Mouse (Mus musculus): ENCODE results near the gene Ahnak. TPM values are rescaled to one million over a fixed set of nuclear protein-coding genes. Genes with fewer than 3 reads are reported as not detected.
"Not testable (repeated sequence)": the region's sequence is repeated elsewhere in the genome, so short reads cannot be mapped to it uniquely, and the experiment has no call there.

The Ahnak gene
- polyA plus RNA-seq, 1 experiment from 2014 or later = 28.7 TPM

DNA sequence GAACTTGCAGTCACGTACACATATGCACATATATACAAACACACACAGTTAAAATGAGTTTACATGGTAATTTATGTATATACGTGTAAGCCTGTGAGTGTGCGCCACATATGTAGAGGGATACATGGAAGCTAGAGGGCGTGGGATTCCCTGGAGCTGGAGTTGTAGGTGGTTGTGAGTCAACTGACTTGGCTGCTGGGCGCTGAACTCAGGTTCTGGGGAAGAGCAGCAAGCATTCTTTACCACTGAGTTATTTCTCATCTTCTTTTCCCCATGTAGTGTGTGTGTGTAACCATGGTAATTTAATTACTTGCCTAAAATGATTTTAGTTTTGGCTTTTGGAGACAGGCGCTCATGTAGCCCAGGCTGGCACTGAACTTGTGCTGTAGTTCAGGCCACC, 7.5 kb downstream of the Ahnak start:
- 90% methylated on average over 6 of the region's 6 CpGs for WGBS
- no peak overlapping the region for H3K9ac ChIP-seq (ENCODE audit: low read length)
- ATAC-seq (replicated peaks; ENCODE audit: extremely low read depth, insufficient read depth, low FRiP score) = no peak
- H3K4me3 ChIP-seq (ENCODE audit: low read length) = no peak overlapping the region
- H3K27ac ChIP-seq (ENCODE audit: low read length) = 0 out of 2 replicates have a peak overlapping the region, but pooled peaks have one; percentile 9
- peaks cover 72% of the 10 kb centered on the region for H3K4me1 ChIP-seq (ENCODE audit: control insufficient read depth, insufficient read depth, low read length)
- no peaks in the 10 kb centered on the region for H3K9me3 ChIP-seq (replicated peaks; ENCODE audit: control insufficient read depth, low read length)
- no peak overlapping the region for H3K4me2 ChIP-seq (ENCODE audit: low read depth, low read length)
- peaks cover 18% of the 10 kb centered on the region for H3K36me3 ChIP-seq (ENCODE audit: control insufficient read depth, insufficient read depth)
- H3K27me3 ChIP-seq (ENCODE audit: control insufficient read depth, insufficient read depth, low read length) = no peaks in the 10 kb centered on the region

GRCm38 (mm10) chr19:8997546-8997945, 8.5 kb downstream of the Ahnak start:
- Histone ChIP-seq H3K4me3 (ENCODE audit: low read length) (no peak overlapping the region), H3K9me3 (replicated peaks; ENCODE audit: control insufficient read depth, low read length) (no peaks in the 10 kb centered on the region), H3K27ac (ENCODE audit: low read length) (peak overlapping the region; percentile 83), H3K36me3 (ENCODE audit: control insufficient read depth, insufficient read depth) (peaks cover 27% of the 10 kb centered on the region), H3K4me1 (ENCODE audit: control insufficient read depth, insufficient read depth, low read length) (peaks cover 62% of the 10 kb centered on the region), H3K27me3 (ENCODE audit: control insufficient read depth, insufficient read depth, low read length) (no peaks in the 10 kb centered on the region), H3K4me2 (ENCODE audit: low read depth, low read length) (peak overlapping the region; percentile 53), H3K9ac (ENCODE audit: low read length) (peak overlapping the region; percentile 51)
- 26% methylated on average over 4 of the region's 4 CpGs for WGBS
- ATAC-seq (replicated peaks; ENCODE audit: extremely low read depth, insufficient read depth, low FRiP score) = peak; percentile 88

GRCm38 (mm10) chr19:8998546-8998945, 9.5 kb downstream of the Ahnak start:
- peaks cover 37% of the 10 kb centered on the region for H3K36me3 ChIP-seq (ENCODE audit: control insufficient read depth, insufficient read depth)
- H3K27ac ChIP-seq (ENCODE audit: low read length) = no peak overlapping the region; the same call in 1 of the 2 replicates
- no peak for ATAC-seq (replicated peaks; ENCODE audit: extremely low read depth, insufficient read depth, low FRiP score)
- no peak overlapping the region for H3K4me2 ChIP-seq (ENCODE audit: low read depth, low read length)
- H3K27me3 ChIP-seq (ENCODE audit: control insufficient read depth, insufficient read depth, low read length) = no peaks in the 10 kb centered on the region
- no peak overlapping the region for H3K9ac ChIP-seq (ENCODE audit: low read length)
- no peak overlapping the region for H3K4me3 ChIP-seq (ENCODE audit: low read length)
- H3K9me3 ChIP-seq (replicated peaks; ENCODE audit: control insufficient read depth, low read length) = no peaks in the 10 kb centered on the region
- WGBS = 80% methylated on average over 6 of the region's 6 CpGs
- peaks cover 53% of the 10 kb centered on the region for H3K4me1 ChIP-seq (ENCODE audit: control insufficient read depth, insufficient read depth, low read length)

DNA sequence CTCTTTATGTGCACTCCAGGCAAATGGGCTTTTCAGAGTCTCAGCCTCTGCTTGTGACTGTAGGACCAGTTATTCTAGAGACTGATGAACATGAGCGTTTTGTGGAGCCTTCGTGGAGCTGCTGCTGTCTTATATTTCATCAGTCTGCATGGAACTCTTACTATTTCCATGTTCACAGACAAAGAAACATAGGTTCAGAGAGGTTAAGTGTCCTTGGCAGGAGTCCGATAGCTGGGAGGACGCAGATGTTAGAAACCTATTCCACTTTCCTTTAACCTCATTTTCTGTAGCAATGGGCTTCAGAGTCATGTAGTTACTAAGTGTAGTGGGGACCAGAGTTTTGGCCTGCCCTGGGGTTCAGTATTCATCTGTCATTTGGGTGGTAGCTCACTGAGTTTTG, 10.1 kb downstream of the Ahnak start:
- ATAC-seq (replicated peaks; ENCODE audit: extremely low read depth, insufficient read depth, low FRiP score) = no peak
- H3K9ac ChIP-seq (ENCODE audit: low read length) = no peak overlapping the region
- peaks cover 43% of the 10 kb centered on the region for H3K36me3 ChIP-seq (ENCODE audit: control insufficient read depth, insufficient read depth)
- peaks cover 46% of the 10 kb centered on the region for H3K4me1 ChIP-seq (ENCODE audit: control insufficient read depth, insufficient read depth, low read length)
- H3K27ac ChIP-seq (ENCODE audit: low read length) = no peak overlapping the region
- H3K27me3 ChIP-seq (ENCODE audit: control insufficient read depth, insufficient read depth, low read length) = no peaks in the 10 kb centered on the region
- 78% methylated on average over 4 of the region's 4 CpGs for WGBS
- no peaks in the 10 kb centered on the region for H3K9me3 ChIP-seq (replicated peaks; ENCODE audit: control insufficient read depth, low read length)
- H3K4me3 ChIP-seq (ENCODE audit: low read length) = no peak overlapping the region
- no peak overlapping the region for H3K4me2 ChIP-seq (ENCODE audit: low read depth, low read length)

DNA sequence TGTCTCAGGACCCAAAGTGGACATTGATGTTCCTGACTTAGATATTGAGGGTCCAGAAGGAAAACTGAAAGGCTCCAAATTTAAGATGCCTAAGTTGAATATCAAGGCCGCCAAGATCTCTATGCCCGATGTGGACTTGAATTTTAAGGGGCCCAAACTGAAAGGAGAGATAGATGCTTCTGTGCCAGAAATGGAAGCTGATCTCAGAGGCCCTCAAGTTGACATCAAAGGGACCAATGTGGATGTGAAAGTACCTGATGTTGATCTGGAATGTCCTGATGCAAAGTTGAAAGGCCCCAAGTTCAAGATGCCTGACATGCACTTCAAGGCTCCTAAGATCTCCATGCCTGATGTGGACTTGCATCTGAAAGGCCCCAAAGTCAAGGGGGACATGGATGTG, 17.8 kb downstream of the Ahnak start:
- not testable (repeated sequence) for H3K4me2 ChIP-seq (ENCODE audit: low read depth, low read length); H3K27ac ChIP-seq (ENCODE audit: low read length); H3K27me3 ChIP-seq (ENCODE audit: control insufficient read depth, insufficient read depth, low read length); H3K9ac ChIP-seq (ENCODE audit: low read length); H3K9me3 ChIP-seq (replicated peaks; ENCODE audit: control insufficient read depth, low read length); H3K4me1 ChIP-seq (ENCODE audit: control insufficient read depth, insufficient read depth, low read length); H3K4me3 ChIP-seq (ENCODE audit: low read length); ATAC-seq (replicated peaks; ENCODE audit: extremely low read depth, insufficient read depth, low FRiP score)
- H3K36me3 ChIP-seq (ENCODE audit: control insufficient read depth, insufficient read depth) = peaks cover 59% of the 10 kb centered on the region
- whole genome bisulfite sequencing = 90% methylated on average over 2 of the region's 2 CpGs

DNA sequence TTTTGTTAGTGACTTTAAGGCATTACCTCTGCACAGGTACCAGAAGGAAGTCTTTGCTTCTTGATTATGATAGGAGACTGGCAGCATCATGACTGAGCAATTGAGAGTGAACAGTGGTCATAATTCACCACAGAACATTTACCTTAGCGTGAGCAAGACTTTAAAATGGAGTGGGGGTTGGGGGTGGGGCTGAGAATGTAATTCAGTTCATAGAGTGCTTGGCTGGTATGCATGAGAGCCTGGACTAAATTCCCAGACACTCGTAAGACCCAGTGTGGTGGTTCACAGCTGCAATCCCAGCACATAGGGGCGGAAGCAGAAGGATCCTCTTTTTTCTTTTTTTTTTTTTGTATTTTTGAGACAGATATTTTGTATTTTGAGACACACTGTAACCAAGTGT, 30.2 kb downstream of the Ahnak start:
- WGBS = 84% methylated on average over 3 of the region's 3 CpGs
- Histone ChIP-seq H3K9ac (ENCODE audit: low read length) (no peak overlapping the region), H3K4me3 (ENCODE audit: low read length) (no peak overlapping the region), H3K4me2 (ENCODE audit: low read depth, low read length) (no peak overlapping the region), H3K27me3 (ENCODE audit: control insufficient read depth, insufficient read depth, low read length) (no peaks in the 10 kb centered on the region), H3K36me3 (ENCODE audit: control insufficient read depth, insufficient read depth) (peaks cover 50% of the 10 kb centered on the region), H3K27ac (ENCODE audit: low read length) (no peak overlapping the region), H3K4me1 (ENCODE audit: control insufficient read depth, insufficient read depth, low read length) (peaks cover 11% of the 10 kb centered on the region), H3K9me3 (replicated peaks; ENCODE audit: control insufficient read depth, low read length) (no peaks in the 10 kb centered on the region)
- no peak for ATAC-seq (replicated peaks; ENCODE audit: extremely low read depth, insufficient read depth, low FRiP score)

- H3K9me3 ChIP-seq (replicated peaks; ENCODE audit: control insufficient read depth, low read length) = no peaks in the 10 kb centered on the region
- 0 out of 2 replicates have a peak overlapping the region, but pooled peaks have one; percentile 51 for H3K9ac ChIP-seq (ENCODE audit: low read length)
- peaks cover 25% of the 10 kb centered on the region for H3K4me1 ChIP-seq (ENCODE audit: control insufficient read depth, insufficient read depth, low read length)
- WGBS = 42% methylated on average over 11 of the region's 11 CpGs
- H3K27ac ChIP-seq (ENCODE audit: low read length) = peak overlapping the region; percentile 80
- H3K27me3 ChIP-seq (ENCODE audit: control insufficient read depth, insufficient read depth, low read length) = no peaks in the 10 kb centered on the region
- ATAC-seq (replicated peaks; ENCODE audit: extremely low read depth, insufficient read depth, low FRiP score) = peak; percentile 42; the same call in 1 of the 2 replicates
- H3K4me2 ChIP-seq (ENCODE audit: low read depth, low read length) = no peak overlapping the region
- H3K36me3 ChIP-seq (ENCODE audit: control insufficient read depth, insufficient read depth) = peaks cover 16% of the 10 kb centered on the region
- H3K4me3 ChIP-seq (ENCODE audit: low read length) = no peak overlapping the region
Measured at GRCm38 (mm10) chr19:9023021-9023778, 34.1 kb downstream of the Ahnak start.

DNA sequence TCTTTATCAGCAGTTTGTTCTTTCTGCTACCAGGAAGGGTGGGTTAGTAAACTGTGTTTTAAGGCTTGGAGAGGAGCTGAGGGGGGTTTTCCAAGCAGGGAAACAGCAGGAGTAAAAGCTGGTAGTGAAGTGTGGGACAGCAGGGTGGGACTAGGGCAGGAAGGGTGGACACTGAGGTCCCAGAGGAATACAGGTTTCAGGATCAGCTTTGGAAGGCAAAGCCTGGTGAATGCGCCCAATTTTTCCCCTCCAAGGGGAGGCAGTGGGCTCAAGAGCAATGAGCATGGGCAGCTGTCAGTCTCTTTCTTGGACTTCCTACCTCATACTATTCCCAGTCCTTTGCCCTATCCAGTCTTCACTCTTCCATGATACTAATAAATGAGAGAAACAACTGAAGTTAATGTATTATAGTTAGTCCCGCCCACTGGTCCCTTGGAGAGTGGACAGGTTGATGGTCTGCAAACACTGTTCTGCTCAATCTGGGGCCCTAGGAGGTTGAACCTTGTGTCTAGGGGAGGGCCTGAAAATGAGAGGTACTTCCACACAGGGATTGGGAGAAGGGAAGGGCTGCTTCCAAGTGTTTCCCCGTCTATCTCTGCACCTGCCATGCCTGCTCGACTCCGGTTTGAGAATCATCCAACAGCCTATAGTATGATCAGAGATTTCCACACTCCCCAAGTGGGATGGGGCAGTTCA, 36.6 kb downstream of the Ahnak start:
- no peaks in the 10 kb centered on the region for H3K9me3 ChIP-seq (replicated peaks; ENCODE audit: control insufficient read depth, low read length)
- no peak overlapping the region for H3K27ac ChIP-seq (ENCODE audit: low read length)
- H3K36me3 ChIP-seq (ENCODE audit: control insufficient read depth, insufficient read depth) = peaks cover under 1% of the 10 kb centered on the region; the same call in 1 of the 2 replicates
- no peaks in the 10 kb centered on the region for H3K27me3 ChIP-seq (ENCODE audit: control insufficient read depth, insufficient read depth, low read length)
- no peak for ATAC-seq (replicated peaks; ENCODE audit: extremely low read depth, insufficient read depth, low FRiP score)
- H3K4me2 ChIP-seq (ENCODE audit: low read depth, low read length) = no peak overlapping the region
- 90% methylated on average over 5 of the region's 5 CpGs for WGBS
- H3K9ac ChIP-seq (ENCODE audit: low read length) = no peak overlapping the region
- H3K4me3 ChIP-seq (ENCODE audit: low read length) = no peak overlapping the region
- peaks cover 42% of the 10 kb centered on the region for H3K4me1 ChIP-seq (ENCODE audit: control insufficient read depth, insufficient read depth, low read length)

- Histone ChIP-seq H3K36me3 (ENCODE audit: control insufficient read depth, insufficient read depth) (no peaks in the 10 kb centered on the region), H3K4me3 (ENCODE audit: low read length) (no peak overlapping the region), H3K9me3 (replicated peaks; ENCODE audit: control insufficient read depth, low read length) (no peaks in the 10 kb centered on the region), H3K9ac (ENCODE audit: low read length) (no peak overlapping the region), H3K27ac (ENCODE audit: low read length) (no peak overlapping the region), H3K4me1 (ENCODE audit: control insufficient read depth, insufficient read depth, low read length) (peaks cover 42% of the 10 kb centered on the region), H3K4me2 (ENCODE audit: low read depth, low read length) (no peak overlapping the region), H3K27me3 (ENCODE audit: control insufficient read depth, insufficient read depth, low read length) (no peaks in the 10 kb centered on the region)
- WGBS = 81% methylated on average over 4 of the region's 4 CpGs
- no peak for ATAC-seq (replicated peaks; ENCODE audit: extremely low read depth, insufficient read depth, low FRiP score)
Measured at GRCm38 (mm10) chr19:9026634-9027033, 37.5 kb downstream of the Ahnak start.
